Mouse (Mus musculus): ENCODE data around the gene Mblac1.

DNA sequence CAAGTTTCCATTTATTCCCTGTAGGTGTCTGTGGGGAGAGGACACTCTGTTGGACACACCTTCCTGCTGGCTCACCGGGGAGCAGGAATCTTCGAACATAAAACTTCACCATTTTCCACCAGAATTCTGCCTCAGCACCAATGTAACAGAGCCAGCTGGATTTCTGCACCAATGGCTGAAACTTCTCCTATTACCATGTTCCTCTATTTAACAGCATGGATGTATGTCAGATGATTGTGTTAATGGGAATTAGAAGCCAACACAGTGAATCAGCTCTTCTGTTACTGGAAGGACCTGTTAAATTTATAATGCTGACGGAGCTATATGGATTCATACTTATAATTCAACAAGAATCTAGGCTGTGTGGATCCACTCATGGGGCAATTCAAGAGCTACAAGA is 35.4 kb downstream of the Mblac1 start:
- no peak for TF ChIP-seq POLR2A (IDR thresholded peaks at IDR 0.05; ENCODE audit: extremely low read depth, insufficient read depth, low read length)
- TF ChIP-seq CTCF (IDR thresholded peaks at IDR 0.05; ENCODE audit: low read depth, low read length), result no peak
